Mouse (Mus musculus) liver, adult 2 months (tissue): ENCODE results near the gene Aldoart2. TPM values are rescaled to one million over a fixed set of nuclear protein-coding genes. Genes with fewer than 3 reads are reported as not detected.

Experiments used
- DNase-seq: peaks from one replicate; pipeline ENCODE4 v3.0.0-alpha.2; 2011; ENCODE audit warnings: low read depth, low spot score; ENCODE audit errors: extremely low read depth
- H3K27ac ChIP-seq: fragments of 200-500 bp; replicated peaks from 2 replicates; pipeline ENCODE4 v1.5.1; 2012; ENCODE audit warnings: low read depth, mild to moderate bottlenecking, control low read depth, inconsistent platforms, low read length; ENCODE audit not compliant: insufficient read depth
- H3K27me3 ChIP-seq: fragments of 200-500 bp; 2 replicates; pipeline ENCODE4 v1.6.1; 2012; ENCODE audit warnings: mild to moderate bottlenecking, moderate library complexity, low read length, inconsistent platforms; ENCODE audit not compliant: control insufficient read depth, insufficient read depth
- H3K36me3 ChIP-seq: fragments of 200-500 bp; 2 replicates; pipeline ENCODE4 v1.6.1; 2012; ENCODE audit warnings: low read length, inconsistent platforms; ENCODE audit not compliant: control insufficient read depth, insufficient read depth
- H3K4me1 ChIP-seq: fragments of 200-500 bp; 2 replicates; pipeline ENCODE4 v1.6.1; 2011; ENCODE audit warnings: low read length; ENCODE audit not compliant: control insufficient read depth, insufficient read depth
- H3K4me3 ChIP-seq: fragments of 200-500 bp; 2 replicates; pipeline ENCODE4 v1.5.1; 2011; ENCODE audit warnings: low read depth, mild to moderate bottlenecking, control low read depth, low read length, moderate library complexity; ENCODE audit not compliant: insufficient read depth
- H3K79me2 ChIP-seq: fragments of 200-500 bp; 2 replicates; pipeline ENCODE4 v1.6.1; 2012; ENCODE audit warnings: inconsistent platforms, mild to moderate bottlenecking, low read length, moderate library complexity; ENCODE audit not compliant: control insufficient read depth, insufficient read depth
- H3K9ac ChIP-seq: fragments of 200-500 bp; 2 replicates; pipeline ENCODE4 v1.6.1; 2012; ENCODE audit warnings: low read depth, mild to moderate bottlenecking, control low read depth, inconsistent platforms, low read length
- CTCF ChIP-seq: fragments of 200-500 bp; IDR thresholded peaks from 2 replicates; pipeline ENCODE4 v1.5.1; 2011; ENCODE audit warnings: low read depth, low read length, control low read depth
- POLR2A ChIP-seq: fragments of 200-500 bp; IDR thresholded peaks from 2 replicates; pipeline ENCODE4 v1.6.1; 2011; ENCODE audit warnings: low read length, control low read depth; ENCODE audit not compliant: insufficient read depth; ENCODE audit errors: extremely low read depth
- WGBS: fragments of 180-500 bp; shearing (Covaris S2); methylation state at CpG from one replicate; pipeline ENCODE4 v1.1.7; 2018; 5-methylcytosine and 5-hydroxymethylcytosine counted together
- polyA plus RNA-seq: library from polyadenylated mRNA; depleted of rRNA; stranded (reverse); fragments of >200 nt; gene quantifications from 2 replicates; pipeline ENCODE4 v1.2.3, GENCODE M21; 2012; rRNA removed
- total RNA-seq: library from RNA; depleted of rRNA; stranded (reverse); fragments of >200 nt; gene quantifications from 2 replicates; pipeline ENCODE4 v1.2.3, GENCODE M21; 2014; rRNA removed

Aldoart2 gene
- total and polyA plus RNA-seq, 2 experiments, result not detected

- Histone ChIP-seq H3K4me3 (no peak overlapping the region), H3K4me1 (no peaks in the 10 kb centered on the region), H3K36me3 (peaks cover 4% of the 10 kb centered on the region; the same call in 1 of the 2 replicates), H3K27me3 (no peaks in the 10 kb centered on the region), H3K9ac (no peak overlapping the region), H3K79me2 (no peaks in the 10 kb centered on the region), H3K27ac (no peak overlapping the region)
- TF ChIP-seq POLR2A (no peak), CTCF (no peak)
- WGBS, result 79% methylated on average over 4 of the region's 4 CpGs
- no peak for DNase-seq
These were observed 42.9 kb downstream of the Aldoart2 start for GRCm38 (mm10) chr12:55607902-55608301.

- DNase-seq, result no peak
- H3K4me3 ChIP-seq, result no peak overlapping the region
- H3K9ac ChIP-seq, result no peak overlapping the region
- TF ChIP-seq POLR2A (no peak), CTCF (no peak)
- H3K79me2 ChIP-seq, result no peaks in the 10 kb centered on the region
- H3K27me3 ChIP-seq, result no peaks in the 10 kb centered on the region
- H3K4me1 ChIP-seq, result no peaks in the 10 kb centered on the region
- no peak overlapping the region for H3K27ac ChIP-seq
- peaks cover 3% of the 10 kb centered on the region; the same call in 1 of the 2 replicates for H3K36me3 ChIP-seq
- 73% methylated on average over 2 of the region's 2 CpGs for WGBS
These were observed 45.8 kb downstream of the Aldoart2 start for GRCm38 (mm10) chr12:55610812-55611211.

Other genes with a start within 250 kb of the Aldoart2 start
- 132 and 138 TPM in 2 replicates for gene Psma6, start 181.0 kb upstream of the Aldoart2 start, total RNA-seq
- 51.5 and 55.1 TPM in 2 replicates for gene Psma6, start 181.0 kb upstream of the Aldoart2 start, polyA plus RNA-seq
- gene Nfkbia, start 72.6 kb upstream of the Aldoart2 start, total RNA-seq, result 85.6 and 110 TPM in 2 replicates
- 75.3 and 76.4 TPM in 2 replicates for gene Nfkbia, start 72.6 kb upstream of the Aldoart2 start, polyA plus RNA-seq
- gene Insm2, start 34.2 kb downstream of the Aldoart2 start, total RNA-seq, result not detected in 2 replicates
- not detected in 2 replicates for gene Insm2, start 34.2 kb downstream of the Aldoart2 start, polyA plus RNA-seq